Mouse (Mus musculus) lung, adult 2 months (tissue): ENCODE measurements around the gene Rnf144b. TPM values are rescaled to one million over a fixed set of nuclear protein-coding genes. Genes with fewer than 3 reads are reported as not detected.
A peak's percentile ranks its signal among the peaks of the same experiment; 100 is the strongest.

Experiments
- DNase-seq: peaks from one replicate; pipeline ENCODE4 v3.0.0; 2022
- H3K4me1 ChIP-seq: fragments of 200-500 bp; 2 replicates; pipeline ENCODE4 v1.6.1; 2011; ENCODE audit warnings: low read length; ENCODE audit not compliant: control insufficient read depth, insufficient read depth
- H3K4me3 ChIP-seq: fragments of 200-500 bp; replicated peaks from 2 replicates; pipeline ENCODE3; 2011; ENCODE audit warnings: low read depth, mild to moderate bottlenecking, control low read depth, low read length; ENCODE audit errors: extremely low read depth
- CTCF ChIP-seq: fragments of 200-500 bp; IDR thresholded peaks from 2 replicates; pipeline ENCODE4 v1.5.1; 2011; ENCODE audit warnings: mild to moderate bottlenecking, low read length, control low read depth; ENCODE audit not compliant: insufficient read depth
- POLR2A ChIP-seq: fragments of 200-500 bp; IDR thresholded peaks from 2 replicates; pipeline ENCODE4 v1.6.1; 2011; ENCODE audit warnings: low read depth, mild to moderate bottlenecking, control low read depth, low read length, borderline replicate concordance; ENCODE audit errors: extremely low read depth
- WGBS: fragments of 180-500 bp; shearing (Covaris S2); methylation state at CpG from one replicate; pipeline ENCODE4 v1.1.7; 2018; 5-methylcytosine and 5-hydroxymethylcytosine counted together
- polyA plus RNA-seq: library from polyadenylated mRNA; depleted of rRNA; stranded (reverse); fragments of >200 nt; gene quantifications from 2 replicates; pipeline ENCODE4 v1.2.3, GENCODE M21; 2012; rRNA removed

The Rnf144b gene
- polyA plus RNA-seq, 1 experiment: 20.9 TPM

DNA sequence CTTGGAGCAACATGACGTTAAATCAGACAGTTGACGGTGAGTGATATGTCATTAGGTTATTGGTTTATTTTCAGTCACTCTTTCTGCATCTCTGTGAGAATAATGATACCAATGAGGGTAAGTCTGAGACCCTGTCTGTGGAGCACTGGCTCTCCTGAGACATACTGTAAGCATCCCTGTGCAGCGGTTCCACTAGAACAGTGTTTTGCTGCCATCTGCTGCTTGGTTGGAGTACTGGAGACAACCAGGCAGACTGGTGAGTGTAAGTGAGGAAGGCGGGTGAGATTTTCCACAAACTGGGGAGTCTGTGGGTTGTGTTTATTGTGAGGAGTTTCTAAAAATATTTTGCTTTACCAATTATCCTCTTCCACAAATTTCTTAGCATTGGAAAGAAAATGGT is 166.0 kb downstream of the Rnf144b start:
- TF ChIP-seq CTCF (peak; percentile 95), POLR2A (no peak)
- Histone ChIP-seq H3K4me1 (no peaks in the 10 kb centered on the region), H3K4me3 (no peak overlapping the region)
- 45% methylated on average over 4 of the region's 4 CpGs for WGBS
- DNase-seq: peak; percentile 76

DNA sequence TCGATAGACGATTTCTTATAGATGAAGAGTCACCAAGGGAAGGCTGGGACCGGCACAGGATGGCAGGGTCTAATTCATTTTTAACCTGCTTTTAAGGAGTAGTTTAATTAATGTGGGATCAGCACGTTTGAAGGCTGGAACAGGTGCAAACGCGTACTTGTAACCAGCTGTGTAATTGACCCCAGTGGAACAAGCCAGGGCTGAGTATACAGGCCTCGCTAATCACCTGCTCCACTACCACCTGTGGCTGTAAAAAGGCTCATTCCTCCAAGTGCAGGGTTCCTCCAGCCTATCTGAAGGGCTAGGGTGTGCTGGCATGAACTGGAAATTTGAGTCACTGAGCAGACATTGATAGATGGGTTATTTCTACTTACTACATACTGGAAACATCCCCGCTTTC is 174.0 kb downstream of the Rnf144b start:
- no peak overlapping the region for H3K4me3 ChIP-seq
- no peaks in the 10 kb centered on the region for H3K4me1 ChIP-seq
- no peak for DNase-seq
- WGBS: 86% methylated on average over 8 of the region's 8 CpGs
- TF ChIP-seq CTCF (no peak), POLR2A (no peak)

Other genes with a start within 250 kb of the Rnf144b start
- gene Kif13a, start 192.8 kb upstream of the Rnf144b start, polyA plus RNA-seq: 39.9 and 52.3 TPM in 2 replicates
- 4.4 and 5.8 TPM in 2 replicates for gene Nhlrc1, start 107.8 kb upstream of the Rnf144b start, polyA plus RNA-seq
- gene Kdm1b, start 79.2 kb upstream of the Rnf144b start, polyA plus RNA-seq: 7.7 and 9.7 TPM in 2 replicates
- 1.0 and 2.3 TPM in 2 replicates for gene Tpmt, start 77.9 kb upstream of the Rnf144b start, polyA plus RNA-seq
- gene Dek, start 16.5 kb upstream of the Rnf144b start, polyA plus RNA-seq: 18.9 and 35.7 TPM in 2 replicates